Mouse (Mus musculus) liver, postnatal 0 days (tissue): ENCODE measurements around the gene Ewsr1. TPM values are rescaled to one million over a fixed set of nuclear protein-coding genes. Genes with fewer than 3 reads are reported as not detected.

Source experiments
- ATAC-seq: fragments of 200-750 bp; cut with Nextera tagmentation; 2 replicates; pipeline ENCODE4 v1.8.0; 2017; ENCODE audit warnings: mild to moderate bottlenecking, moderate library complexity
- DNase-seq: peaks from one replicate; pipeline ENCODE4 v3.0.0-alpha.2; 2016
- H3K27ac ChIP-seq: fragments of 300-500 bp; sonication (generic); 2 replicates; pipeline ENCODE4 v1.5.1; 2014; ENCODE audit warnings: antibody characterized with exemption, moderate library complexity, mild to moderate bottlenecking, low read depth
- H3K27me3 ChIP-seq: fragments of 300-500 bp; sonication (generic); 2 replicates; pipeline ENCODE4 v1.6.1; 2014; ENCODE audit warnings: low read length, control low read depth, mixed read lengths; ENCODE audit not compliant: insufficient read depth
- H3K36me3 ChIP-seq: fragments of 300-500 bp; sonication (generic); replicated peaks from 2 replicates; pipeline ENCODE4 v1.6.1; 2014; ENCODE audit warnings: mild to moderate bottlenecking, control low read depth, low read length, moderate library complexity, mixed read lengths; ENCODE audit not compliant: insufficient read depth
- H3K4me1 ChIP-seq: fragments of 300-500 bp; sonication (generic); 2 replicates; pipeline ENCODE4 v1.6.1; 2014; ENCODE audit warnings: antibody characterized with exemption, mild to moderate bottlenecking, control low read depth; ENCODE audit not compliant: insufficient read depth
- H3K4me2 ChIP-seq: fragments of 300-500 bp; sonication (generic); 2 replicates; pipeline ENCODE4 v1.6.1; 2014; ENCODE audit warnings: low read depth, mild to moderate bottlenecking, low read length, moderate library complexity, mixed read lengths
- H3K4me3 ChIP-seq: fragments of 300-500 bp; sonication (generic); 2 replicates; pipeline ENCODE4 v1.5.1; 2014; ENCODE audit warnings: low read depth, low read length
- H3K9ac ChIP-seq: fragments of 300-500 bp; sonication (generic); replicated peaks from 2 replicates; pipeline ENCODE4 v1.6.1; 2014; ENCODE audit warnings: mild to moderate bottlenecking, moderate library complexity
- H3K9me3 ChIP-seq: fragments of 300-500 bp; sonication (generic); 2 replicates; pipeline ENCODE4 v1.6.1; 2016; ENCODE audit warnings: mild to moderate bottlenecking, control low read depth, low read length, mixed read lengths
- CTCF ChIP-seq: sonication (generic); IDR thresholded peaks from 2 replicates; pipeline ENCODE4 v1.5.1; 2016; ENCODE audit warnings: antibody characterized with exemption, low read depth
- EP300 ChIP-seq: IDR thresholded peaks from 2 replicates; pipeline ENCODE4 v1.6.1; 2016; ENCODE audit warnings: antibody characterized with exemption, low read depth, mild to moderate bottlenecking
- WGBS: fragments of 180-500 bp; shearing (Covaris S2); extraction: QIAGEN DNeasy Blood & Tissue Kit; methylation state at CpG from one replicate; pipeline ENCODE4 v1.1.7; 2014; ENCODE audit not compliant: insufficient replicate concordance; 5-methylcytosine and 5-hydroxymethylcytosine counted together
- polyA plus RNA-seq: library from polyadenylated mRNA; unstranded; fragments of >200 nt; fragmentation: Nextera tagmentation; extraction: Ambion mirVana; gene quantifications from 2 replicates; pipeline ENCODE4 v1.2.1, GENCODE M21; 2015

Gene Ewsr1
- 146 and 157 TPM in 2 replicates for polyA plus RNA-seq

DNA sequence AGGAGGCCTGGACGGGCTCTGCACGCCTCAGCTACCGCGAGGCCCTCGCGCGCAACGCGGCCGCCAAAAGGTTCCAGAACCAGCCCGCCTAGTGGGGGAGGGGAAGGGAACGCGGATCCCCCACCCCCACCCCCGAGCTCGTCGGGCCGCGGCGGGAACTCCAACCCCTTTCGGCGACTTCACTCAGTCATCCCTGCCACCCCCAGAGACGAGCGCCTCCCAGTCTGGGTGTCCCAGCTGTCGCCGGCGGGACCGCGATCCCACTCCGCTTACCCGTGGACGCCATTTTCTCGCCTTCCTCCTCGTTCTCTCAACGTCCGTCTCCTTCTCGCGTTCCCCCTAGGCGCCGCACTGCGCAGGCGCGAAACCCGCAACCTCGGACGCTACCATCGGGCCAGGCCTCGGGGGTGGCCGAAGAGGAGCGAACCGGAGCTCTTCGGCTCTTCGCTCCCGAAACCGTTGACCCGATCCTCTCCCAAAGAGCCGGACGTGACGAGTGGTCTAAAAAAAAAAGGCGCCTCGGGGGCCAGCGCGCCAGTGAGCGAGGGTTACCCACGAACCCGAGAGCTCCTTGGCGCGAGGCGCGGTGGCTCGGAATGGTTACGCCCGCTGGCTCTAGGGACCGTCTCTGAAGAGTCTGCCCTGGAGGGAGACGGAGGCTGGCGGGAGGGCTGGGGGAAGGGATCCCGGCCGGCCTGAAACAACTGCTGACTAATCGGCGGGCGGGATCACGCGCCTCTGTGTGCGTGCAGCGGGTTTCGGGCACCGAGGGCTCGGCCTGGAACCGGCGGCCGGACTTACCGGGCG, at the start of gene Ewsr1, which contains the start of gene Rhbdd3:
Gene Ewsr1, minus strand, starts transcription at position 531 of the 807 bp plus-strand sequence.
Gene Rhbdd3, plus strand, starts transcription at position 191 of the 807 bp plus-strand sequence.
- ATAC-seq (peak; percentile 89), DNase-seq (peak; percentile 98)
- no peaks in the 10 kb centered on the region for H3K9me3 ChIP-seq
- peak; percentile 51; the same call in 1 of the 2 replicates for TF ChIP-seq EP300
- no peak for TF ChIP-seq CTCF
- H3K9ac ChIP-seq, result peak within 1 kb of the TSS; percentile 95
- 3% methylated on average over 84 of the region's 92 CpGs for WGBS
- peaks cover 23% of the 10 kb centered on the region for H3K4me1 ChIP-seq
- H3K4me3 ChIP-seq, result peak within 1 kb of the TSS; percentile 92
- peak within 1 kb of the TSS; percentile 91 for H3K4me2 ChIP-seq
- H3K36me3 ChIP-seq, result 0 out of 2 replicates have a peak, but pooled peaks cover 5% of the 10 kb centered on the region
- H3K27me3 ChIP-seq, result no peaks in the 10 kb centered on the region
- peak within 1 kb of the TSS; percentile 97 for H3K27ac ChIP-seq

DNA sequence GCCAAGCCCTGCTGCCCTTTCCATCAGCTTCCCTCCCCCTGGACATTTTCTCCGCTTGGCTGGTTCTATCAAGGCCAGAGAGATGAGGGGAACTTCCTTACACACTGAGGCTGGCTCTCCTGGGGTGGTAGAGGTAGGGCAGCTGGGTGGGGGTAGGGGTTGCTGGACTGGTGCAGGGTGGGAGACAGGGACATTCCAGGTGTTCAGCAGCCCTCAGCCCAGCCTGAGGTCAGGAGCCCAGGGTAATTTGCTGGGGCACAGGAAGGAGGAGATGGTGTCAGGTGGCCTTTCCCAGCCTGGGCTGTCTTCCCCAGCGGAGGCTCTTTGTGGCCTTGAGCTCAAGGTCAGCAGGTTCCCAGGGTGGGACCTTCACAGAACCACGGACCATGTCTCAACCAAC, 46.5 kb upstream of the Ewsr1 start:
- no peak overlapping the region for H3K9ac ChIP-seq
- TF ChIP-seq CTCF, result no peak
- no peak for TF ChIP-seq EP300
- no peak overlapping the region for H3K27ac ChIP-seq
- H3K27me3 ChIP-seq, result 0 out of 2 replicates have a peak, but pooled peaks cover 3% of the 10 kb centered on the region
- peaks cover 18% of the 10 kb centered on the region for H3K4me1 ChIP-seq
- ATAC-seq (no peak), DNase-seq (no peak)
- WGBS, result 67% methylated on average over 3 of the region's 3 CpGs
- no peaks in the 10 kb centered on the region for H3K9me3 ChIP-seq
- H3K36me3 ChIP-seq, result no peaks in the 10 kb centered on the region
- H3K4me3 ChIP-seq, result no peak overlapping the region
- no peak overlapping the region for H3K4me2 ChIP-seq

DNA sequence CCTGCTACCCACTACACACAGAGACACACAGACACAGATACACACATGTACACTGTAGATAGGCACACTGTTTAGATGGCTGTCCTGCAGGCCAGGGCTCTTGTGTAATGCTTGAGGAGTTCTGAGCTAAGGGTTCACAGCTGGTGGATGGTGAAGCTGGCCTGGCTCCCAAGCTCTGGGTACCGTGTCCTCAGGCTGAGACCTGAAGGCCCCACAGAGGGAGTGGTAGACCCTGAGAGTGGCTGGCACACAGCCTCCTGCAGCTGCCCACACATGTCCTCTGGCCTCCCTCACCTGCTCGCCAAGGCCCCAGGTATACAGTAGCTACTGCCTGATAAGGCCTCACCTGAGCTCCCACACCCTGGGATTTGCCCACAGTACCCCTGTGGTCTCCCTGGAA, 42.9 kb upstream of the Ewsr1 start:
- ATAC-seq, result no peak
- Histone ChIP-seq H3K9ac (no peak overlapping the region), H3K4me2 (no peak overlapping the region), H3K27me3 (no peaks in the 10 kb centered on the region), H3K36me3 (no peaks in the 10 kb centered on the region), H3K4me3 (no peak overlapping the region), H3K9me3 (no peaks in the 10 kb centered on the region), H3K27ac (no peak overlapping the region), H3K4me1 (peaks cover 25% of the 10 kb centered on the region)
- WGBS, result 84% methylated on average over 2 of the region's 2 CpGs
- TF ChIP-seq EP300, result no peak
- no peak for TF ChIP-seq CTCF
- no peak for DNase-seq

DNA sequence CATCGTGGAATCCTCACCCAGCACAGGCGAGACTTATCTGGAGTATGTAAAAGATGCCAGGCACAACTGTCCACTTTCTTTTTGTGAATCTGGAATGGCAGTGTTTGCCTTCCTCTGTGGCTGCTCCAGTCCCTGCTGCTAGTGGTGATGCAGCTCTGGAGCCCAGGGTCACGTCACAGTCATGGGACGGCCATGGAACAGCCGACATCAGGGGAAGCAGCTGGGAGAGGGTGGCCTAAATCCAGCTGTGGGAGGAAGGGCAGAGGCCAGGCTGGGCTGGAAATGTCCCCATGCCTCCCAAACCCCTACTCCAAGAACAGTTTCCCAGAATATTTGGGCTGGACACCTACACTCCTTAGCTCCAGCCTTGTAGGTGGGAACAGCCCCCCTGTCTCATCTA, 42.2 kb upstream of the Ewsr1 start:
- H3K36me3 ChIP-seq, result no peaks in the 10 kb centered on the region
- peaks cover 25% of the 10 kb centered on the region for H3K4me1 ChIP-seq
- no peak for ATAC-seq
- H3K4me3 ChIP-seq, result no peak overlapping the region
- H3K4me2 ChIP-seq, result no peak overlapping the region
- no peaks in the 10 kb centered on the region for H3K9me3 ChIP-seq
- TF ChIP-seq EP300 (no peak), CTCF (no peak)
- no peak overlapping the region for H3K27ac ChIP-seq
- H3K9ac ChIP-seq, result no peak overlapping the region
- no peaks in the 10 kb centered on the region for H3K27me3 ChIP-seq
- WGBS, result 58% methylated on average over 5 of the region's 5 CpGs
- DNase-seq, result no peak

DNA sequence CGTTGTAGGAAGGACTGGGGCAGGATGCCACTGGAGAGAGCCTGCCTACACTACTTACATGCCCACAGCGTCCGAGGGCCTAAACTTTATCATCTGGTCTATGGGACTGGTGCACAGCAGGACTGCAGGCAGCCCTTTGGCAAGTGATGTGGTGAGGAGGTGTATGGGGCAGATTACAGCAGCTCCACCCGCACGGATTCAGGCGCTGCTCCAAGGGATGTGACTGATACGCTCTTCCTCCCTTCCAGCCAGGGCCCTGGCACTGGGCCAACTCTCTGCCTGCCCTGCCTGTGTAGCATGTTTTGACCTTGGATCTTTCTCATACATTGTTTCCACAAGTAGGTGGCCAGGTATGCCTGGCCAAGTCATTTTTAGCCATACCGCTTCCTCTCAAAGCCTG, 41.6 kb upstream of the Ewsr1 start:
- no peak overlapping the region for H3K4me2 ChIP-seq
- WGBS, result 43% methylated on average over 8 of the region's 8 CpGs
- no peaks in the 10 kb centered on the region for H3K27me3 ChIP-seq
- H3K36me3 ChIP-seq, result no peaks in the 10 kb centered on the region
- no peak overlapping the region for H3K9ac ChIP-seq
- no peak for TF ChIP-seq CTCF
- no peak for TF ChIP-seq EP300
- no peak overlapping the region for H3K27ac ChIP-seq
- H3K4me1 ChIP-seq, result peaks cover 25% of the 10 kb centered on the region
- ATAC-seq, result peak; percentile 48
- H3K9me3 ChIP-seq, result no peaks in the 10 kb centered on the region
- no peak overlapping the region for H3K4me3 ChIP-seq
- peak; percentile 81 for DNase-seq

DNA sequence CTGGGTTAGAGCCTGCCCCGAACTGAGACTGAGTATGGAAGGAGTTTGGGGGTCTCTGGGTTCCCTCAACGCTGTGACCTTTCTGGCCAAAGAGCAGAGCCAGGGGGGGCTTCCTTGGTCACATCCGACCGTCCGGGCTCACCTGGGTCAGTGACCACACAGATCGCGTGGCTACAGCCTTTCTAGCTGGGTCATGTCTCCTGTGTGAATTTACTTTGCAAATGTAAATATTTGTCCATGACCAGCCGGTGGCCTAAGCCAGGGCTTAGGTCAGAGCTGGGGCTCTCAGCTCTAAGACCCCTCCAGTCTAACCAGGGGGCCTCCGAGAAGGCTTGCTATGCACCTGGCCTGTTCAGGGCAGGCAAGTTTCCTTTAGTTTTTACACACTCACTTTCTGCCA, 40.3 kb upstream of the Ewsr1 start:
- Histone ChIP-seq H3K4me3 (no peak overlapping the region), H3K36me3 (no peaks in the 10 kb centered on the region), H3K27me3 (no peaks in the 10 kb centered on the region), H3K4me1 (peaks cover 25% of the 10 kb centered on the region), H3K27ac (no peak overlapping the region), H3K9me3 (no peaks in the 10 kb centered on the region), H3K4me2 (0 out of 2 replicates have a peak overlapping the region, but pooled peaks have one; percentile 24), H3K9ac (0 out of 2 replicates have a peak overlapping the region, but pooled peaks have one; percentile 16)
- WGBS, result 54% methylated on average over 9 of the region's 9 CpGs
- TF ChIP-seq EP300 (no peak), CTCF (no peak)
- DNase-seq (peak; percentile 40), ATAC-seq (peak; percentile 84)
